Mouse (Mus musculus): Measurements from ENCODE around the gene Mat2b.

GRCm38 (mm10) chr11:40718324-40718723 is 23.3 kb upstream of the Mat2b start:
- TF ChIP-seq CTCF (IDR thresholded peaks at IDR 0.05; ENCODE audit: control insufficient read depth, insufficient read depth, insufficient read length), result no peak
- TF ChIP-seq USF1 (IDR thresholded peaks at IDR 0.05; ENCODE audit: low read depth), result no peak
- no peak for TF ChIP-seq MYOD1 (IDR thresholded peaks at IDR 0.05; ENCODE audit: control insufficient read depth, insufficient read length, low read depth)
- TF ChIP-seq MYOG (IDR thresholded peaks at IDR 0.05; ENCODE audit: control insufficient read depth, extremely low read depth, insufficient read length), result no peak

Data from C2C12 (cell line).